Mouse (Mus musculus) lung, embryonic 16.5 days (tissue): ENCODE data around the gene Zfp697. TPM values are rescaled to one million over a fixed set of nuclear protein-coding genes. Genes with fewer than 3 reads are reported as not detected.
"Not testable (repeated sequence)": the region's sequence is repeated elsewhere in the genome, so short reads cannot be mapped to it uniquely, and the experiment has no call there.

Experiments used
- ATAC-seq: fragments of 200-750 bp; cut with Nextera tagmentation; 2 replicates; pipeline ENCODE4 v1.8.0; 2017; ENCODE audit warnings: low read depth, mild to moderate bottlenecking, moderate library complexity
- H3K27ac ChIP-seq: fragments of 300-500 bp; sonication (generic); 2 replicates; pipeline ENCODE4 v1.5.1; 2014; ENCODE audit warnings: mild to moderate bottlenecking, control low read depth, low read length
- H3K27me3 ChIP-seq: fragments of 300-500 bp; sonication (generic); 2 replicates; pipeline ENCODE4 v1.6.1; 2014; ENCODE audit warnings: low read depth, low read length, mixed read lengths; ENCODE audit not compliant: control insufficient read depth, insufficient read depth
- H3K36me3 ChIP-seq: fragments of 300-500 bp; sonication (generic); 2 replicates; pipeline ENCODE4 v1.6.1; 2014; ENCODE audit warnings: low read length; ENCODE audit not compliant: control insufficient read depth, insufficient read depth
- H3K4me1 ChIP-seq: fragments of 300-500 bp; sonication (generic); replicated peaks from 2 replicates; pipeline ENCODE4 v1.6.1; 2014; ENCODE audit warnings: low read length, mixed read lengths; ENCODE audit not compliant: control insufficient read depth, insufficient read depth
- H3K4me2 ChIP-seq: fragments of 300-500 bp; sonication (generic); 2 replicates; pipeline ENCODE4 v1.6.1; 2014; ENCODE audit warnings: low read depth, low read length, control low read depth
- H3K4me3 ChIP-seq: fragments of 300-500 bp; sonication (generic); 2 replicates; pipeline ENCODE4 v1.5.1; 2014; ENCODE audit warnings: mild to moderate bottlenecking, low read length, control low read depth
- H3K9ac ChIP-seq: fragments of 300-500 bp; sonication (generic); 2 replicates; pipeline ENCODE4 v1.6.1; 2014; ENCODE audit warnings: low read length, control low read depth
- H3K9me3 ChIP-seq: fragments of 300-500 bp; sonication (generic); 2 replicates; pipeline ENCODE4 v1.6.1; 2016; ENCODE audit warnings: low read length; ENCODE audit not compliant: control insufficient read depth
- WGBS: fragments of 180-500 bp; shearing (Covaris S2); extraction: QIAGEN DNeasy Blood & Tissue Kit; methylation state at CpG from one replicate; pipeline ENCODE4 v1.1.7; 2014; 5-methylcytosine and 5-hydroxymethylcytosine counted together
- polyA plus RNA-seq: library from polyadenylated mRNA; unstranded; fragments of >200 nt; fragmentation: Nextera tagmentation; extraction: Ambion mirVana; gene quantifications from 2 replicates; pipeline ENCODE4 v1.2.1, GENCODE M21; 2015

The Zfp697 gene
- polyA plus RNA-seq, 1 experiment from 2014 or later, result 7.1 TPM

GRCm38 (mm10) chr3:98443924-98444323 is 61.7 kb downstream of the Zfp697 start:
- H3K36me3 ChIP-seq, ATAC-seq, H3K27ac ChIP-seq, H3K27me3 ChIP-seq, H3K4me1 ChIP-seq, H3K9ac ChIP-seq, H3K4me2 ChIP-seq, H3K4me3 ChIP-seq, H3K9me3 ChIP-seq: not testable (repeated sequence)
- WGBS, result 20% methylated on average over 1 of the region's 1 CpGs

GRCm38 (mm10) chr3:98453786-98454185 is 71.5 kb downstream of the Zfp697 start:
- H3K9me3 ChIP-seq, H3K4me2 ChIP-seq, H3K27me3 ChIP-seq, H3K36me3 ChIP-seq, ATAC-seq, H3K9ac ChIP-seq, H3K4me1 ChIP-seq, H3K4me3 ChIP-seq, H3K27ac ChIP-seq: not testable (repeated sequence)
- 51% methylated on average over 5 of the region's 5 CpGs for WGBS

GRCm38 (mm10) chr3:98457026-98457425 is 74.8 kb downstream of the Zfp697 start, which contains the start of gene Gm4450:
Gene Gm4450, minus strand, starts transcription at chr3:98457126.
- no CpG with 5 or more reads among the region's 1 CpGs for whole genome bisulfite sequencing
- H3K27ac ChIP-seq, ATAC-seq, H3K27me3 ChIP-seq, H3K36me3 ChIP-seq, H3K9me3 ChIP-seq, H3K9ac ChIP-seq, H3K4me2 ChIP-seq, H3K4me3 ChIP-seq, H3K4me1 ChIP-seq: not testable (repeated sequence)

- not testable (repeated sequence) for H3K36me3 ChIP-seq, H3K4me1 ChIP-seq, H3K9ac ChIP-seq, ATAC-seq, H3K4me3 ChIP-seq, H3K9me3 ChIP-seq, H3K27ac ChIP-seq, H3K4me2 ChIP-seq, H3K27me3 ChIP-seq
- WGBS, result 43% methylated on average over 1 of the region's 2 CpGs
These were observed 87.1 kb downstream of the Zfp697 start for GRCm38 (mm10) chr3:98469323-98469722.

- not testable (repeated sequence) for H3K4me3 ChIP-seq, H3K4me2 ChIP-seq, H3K27ac ChIP-seq, H3K27me3 ChIP-seq, H3K36me3 ChIP-seq, H3K9ac ChIP-seq, ATAC-seq, H3K4me1 ChIP-seq, H3K9me3 ChIP-seq
- WGBS, result no CpG with 5 or more reads among the region's 1 CpGs
These were observed 88.8 kb downstream of the Zfp697 start for GRCm38 (mm10) chr3:98471057-98471456.

GRCm38 (mm10) chr3:98471499-98471898 is 89.2 kb downstream of the Zfp697 start:
- not testable (repeated sequence) for ATAC-seq, H3K4me2 ChIP-seq, H3K9ac ChIP-seq, H3K9me3 ChIP-seq, H3K4me3 ChIP-seq, H3K27me3 ChIP-seq, H3K36me3 ChIP-seq, H3K4me1 ChIP-seq, H3K27ac ChIP-seq

- H3K4me2 ChIP-seq, H3K36me3 ChIP-seq, H3K9me3 ChIP-seq, H3K27ac ChIP-seq, H3K4me3 ChIP-seq, H3K27me3 ChIP-seq, ATAC-seq, H3K4me1 ChIP-seq, H3K9ac ChIP-seq: not testable (repeated sequence)
These were observed 111.9 kb downstream of the Zfp697 start for GRCm38 (mm10) chr3:98494184-98494583.

- not testable (repeated sequence) for H3K4me2 ChIP-seq, ATAC-seq
These were observed 112.8 kb downstream of the Zfp697 start for GRCm38 (mm10) chr3:98495055-98495454.

GRCm38 (mm10) chr3:98496762-98497161 is 114.5 kb downstream of the Zfp697 start:
- not testable (repeated sequence) for H3K4me3 ChIP-seq, H3K9me3 ChIP-seq, H3K36me3 ChIP-seq, ATAC-seq, H3K27ac ChIP-seq, H3K9ac ChIP-seq, H3K4me2 ChIP-seq, H3K27me3 ChIP-seq, H3K4me1 ChIP-seq
- no CpG with 5 or more reads among the region's 2 CpGs for WGBS

More at GRCm38 (mm10) chr3:98495055-98495454, 112.8 kb downstream of the Zfp697 start:
- not testable (repeated sequence) for H3K4me1 ChIP-seq, H3K4me3 ChIP-seq, H3K9me3 ChIP-seq, H3K27me3 ChIP-seq, H3K27ac ChIP-seq, H3K36me3 ChIP-seq, H3K9ac ChIP-seq

GRCm38 (mm10) chr3:98497401-98497800 is 115.1 kb downstream of the Zfp697 start:
- not testable (repeated sequence) for H3K4me3 ChIP-seq, H3K36me3 ChIP-seq, ATAC-seq, H3K4me1 ChIP-seq, H3K4me2 ChIP-seq, H3K27me3 ChIP-seq, H3K27ac ChIP-seq, H3K9me3 ChIP-seq, H3K9ac ChIP-seq
